Mouse (Mus musculus): ENCODE results near the gene Skap1. TPM values are rescaled to one million over a fixed set of nuclear protein-coding genes. Genes with fewer than 3 reads are reported as not detected.
A peak's percentile ranks its signal among the peaks of the same experiment; 100 is the strongest.

Gene Skap1
- total RNA-seq, 2 experiments from 2014 or later, result 0.46 TPM; not detected in 1

DNA sequence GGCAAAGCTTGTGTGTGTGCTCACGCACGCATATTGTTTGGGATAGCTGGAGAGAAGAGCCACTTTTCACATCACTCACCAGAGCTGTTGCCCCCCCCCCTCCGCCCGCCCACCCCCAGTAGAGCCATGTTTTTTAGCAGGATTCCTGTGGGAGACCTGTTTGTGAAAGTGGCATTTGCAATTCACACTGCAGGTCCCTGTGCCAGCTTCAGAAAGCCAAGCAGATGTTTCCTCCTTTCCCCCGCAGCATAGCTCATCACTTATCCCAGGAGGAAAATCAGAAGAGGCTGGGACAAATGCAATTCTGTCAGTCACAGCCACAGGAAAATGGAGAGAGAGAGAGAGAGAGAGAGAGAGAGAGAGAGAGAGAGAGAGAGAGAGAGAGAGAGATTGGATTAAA, 155.2 kb downstream of the Skap1 start:
- no peak for ATAC-seq (replicated peaks; ENCODE audit: poor library complexity)

DNA sequence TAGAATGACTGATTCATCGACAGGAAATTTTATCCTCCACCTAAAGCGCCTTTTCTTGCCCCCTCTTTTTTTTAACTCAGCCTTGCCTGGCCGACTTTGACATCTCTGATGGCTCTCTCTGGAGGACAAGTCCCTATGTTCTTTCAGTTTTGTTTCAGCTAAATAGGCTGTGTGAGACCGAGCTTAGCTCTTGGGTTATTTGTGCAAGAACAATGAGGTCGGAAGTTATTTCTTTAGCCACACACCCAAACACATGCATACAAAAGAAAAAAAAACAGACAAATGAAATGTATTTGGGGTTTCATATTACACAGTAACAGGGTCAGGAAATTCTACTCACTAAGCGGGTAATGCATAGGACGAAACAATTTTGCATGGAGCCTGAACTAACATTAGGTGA, 155.6 kb downstream of the Skap1 start:
- no peak for ATAC-seq (replicated peaks; ENCODE audit: poor library complexity)

DNA sequence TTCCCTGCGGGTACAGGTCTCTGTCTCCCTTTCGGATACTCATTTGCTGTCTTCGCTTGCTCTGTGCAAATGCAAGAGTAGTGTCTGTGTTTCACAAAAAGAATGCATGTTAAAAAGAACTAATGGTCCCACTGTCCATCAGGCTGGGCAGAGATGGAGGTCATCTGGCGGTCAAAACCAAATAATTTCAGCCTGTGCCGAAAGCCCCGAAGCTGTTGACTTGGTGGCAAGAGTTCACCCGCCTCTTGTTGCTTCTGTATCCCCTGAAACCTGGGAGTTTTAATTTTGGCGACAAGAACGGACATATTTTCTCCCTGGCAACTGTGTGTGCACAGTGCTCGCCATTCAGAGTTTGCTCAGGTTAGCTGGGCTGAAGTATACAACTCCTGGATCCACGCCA, 156.3 kb downstream of the Skap1 start:
- ATAC-seq (replicated peaks; ENCODE audit: poor library complexity), result no peak

DNA sequence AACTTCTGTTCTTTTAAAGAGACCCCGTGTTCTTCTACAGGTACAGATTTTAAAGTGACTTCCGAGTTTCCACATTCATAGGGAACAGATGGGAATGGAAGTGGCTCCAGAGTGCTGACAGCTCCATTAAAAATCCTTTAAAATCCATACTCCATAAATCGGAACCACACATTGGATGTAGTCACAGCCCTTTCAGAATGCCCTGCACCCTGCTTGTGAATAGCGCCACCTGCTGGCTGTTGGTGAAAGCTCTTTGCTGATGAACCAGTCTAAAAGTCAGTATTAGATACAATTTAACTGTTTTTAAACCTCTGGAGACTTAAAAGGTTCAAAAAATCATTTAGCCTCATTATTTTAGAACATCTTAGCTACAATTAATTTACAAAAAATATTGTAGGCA, 156.8 kb downstream of the Skap1 start:
- 0 out of 2 replicates have a peak, but pooled peaks have one; percentile 42 for ATAC-seq (replicated peaks; ENCODE audit: poor library complexity)

DNA sequence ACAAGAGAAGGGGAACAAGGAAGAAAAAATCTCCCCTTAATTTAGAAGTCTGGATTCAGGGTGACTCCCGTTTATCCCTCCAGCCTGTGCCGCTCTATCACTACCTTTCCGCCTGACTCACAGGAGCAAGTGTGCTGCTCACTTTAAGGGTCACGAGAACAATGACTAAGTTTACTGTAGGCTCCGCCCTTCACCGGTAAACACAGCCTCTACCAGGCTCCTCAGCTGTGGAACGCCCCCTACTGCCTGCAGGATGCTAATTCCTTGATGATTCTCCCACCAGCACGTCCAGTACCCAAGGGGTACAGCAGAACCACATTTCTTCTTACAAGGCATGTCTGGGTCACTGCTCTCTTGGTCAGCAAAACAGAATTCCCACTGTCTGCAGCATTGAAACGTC, 158.4 kb downstream of the Skap1 start:
- peak; percentile 76 for ATAC-seq (replicated peaks; ENCODE audit: poor library complexity)

DNA sequence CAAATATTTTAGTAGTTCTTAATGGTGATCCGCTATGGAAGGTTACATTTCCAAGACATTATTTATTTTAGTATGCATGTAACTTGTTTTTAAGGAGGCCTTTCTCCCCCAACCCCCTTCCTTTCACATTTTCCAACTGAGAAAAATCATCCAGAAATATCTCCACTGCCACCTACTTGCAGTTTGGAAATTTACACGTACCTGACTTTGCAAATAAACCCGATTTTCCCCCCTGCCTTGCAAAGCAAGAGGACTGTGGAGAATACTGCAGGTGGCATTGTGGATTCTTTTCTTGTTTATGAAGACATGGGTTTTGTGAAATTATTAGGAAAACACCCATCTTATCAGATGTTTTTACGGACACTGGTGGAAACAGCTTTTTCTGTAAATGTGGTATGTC, 160.0 kb downstream of the Skap1 start:
- ATAC-seq (replicated peaks; ENCODE audit: poor library complexity), result no peak

DNA sequence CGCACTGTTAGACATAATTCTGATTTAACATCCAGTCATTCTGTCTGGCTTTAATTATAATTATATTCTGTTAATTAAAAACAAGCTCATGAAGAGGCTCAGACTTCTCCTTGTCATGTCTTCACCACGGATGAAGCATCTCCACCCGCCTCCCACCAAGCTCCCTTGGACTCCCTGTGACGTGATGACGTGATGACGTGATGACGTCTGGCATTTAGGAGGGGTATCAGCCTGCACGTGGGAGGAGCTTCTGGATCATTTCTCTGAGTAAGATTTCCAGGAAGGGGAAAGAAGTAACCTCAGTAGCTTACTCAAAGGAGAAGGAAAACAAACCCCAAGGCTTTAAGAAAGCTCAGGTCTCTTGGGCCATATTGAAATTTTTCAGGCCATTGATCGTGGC, 165.4 kb downstream of the Skap1 start:
- no peak for ATAC-seq (replicated peaks; ENCODE audit: poor library complexity)

DNA sequence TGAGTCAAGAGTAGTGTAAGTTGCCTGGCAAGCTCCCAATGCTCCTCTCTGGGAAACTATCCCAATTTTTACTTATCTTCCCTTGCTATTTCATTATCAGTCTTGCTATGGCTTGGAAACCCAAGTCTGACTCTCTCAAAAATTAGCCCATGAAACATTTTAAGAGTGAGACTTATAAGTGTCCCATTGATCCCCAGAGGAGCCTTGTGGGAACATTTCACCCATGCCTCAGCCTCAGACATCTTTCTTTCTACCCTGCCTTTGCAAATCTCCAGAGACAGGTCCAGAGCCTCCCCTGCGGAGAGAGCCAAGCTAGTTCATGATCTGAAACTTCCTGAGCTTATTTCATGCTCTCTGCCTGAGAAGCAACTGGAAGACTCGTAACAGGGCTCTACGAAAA, 167.1 kb downstream of the Skap1 start:
- ATAC-seq (replicated peaks; ENCODE audit: poor library complexity), result no peak

DNA sequence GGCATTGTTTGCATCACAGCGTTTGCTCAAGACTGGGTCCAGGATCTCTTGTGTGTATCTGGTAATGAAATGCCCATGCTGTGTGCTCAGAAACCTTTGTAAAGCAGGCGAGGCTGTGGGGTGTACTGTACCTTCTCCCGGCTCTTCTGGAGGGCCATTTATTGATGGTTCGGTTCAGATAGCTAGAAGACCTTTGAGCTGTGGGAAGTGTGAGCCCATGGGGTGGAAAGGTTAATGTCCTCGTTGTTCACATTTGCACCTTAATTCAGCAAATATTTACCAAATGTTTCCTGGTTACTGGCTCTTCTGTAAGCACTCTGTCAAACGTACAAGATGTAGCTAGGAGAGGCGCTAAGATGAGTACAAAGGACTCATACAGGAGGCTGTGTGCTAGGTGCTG, 173.5 kb downstream of the Skap1 start:
- no peak for ATAC-seq (replicated peaks; ENCODE audit: poor library complexity)

DNA sequence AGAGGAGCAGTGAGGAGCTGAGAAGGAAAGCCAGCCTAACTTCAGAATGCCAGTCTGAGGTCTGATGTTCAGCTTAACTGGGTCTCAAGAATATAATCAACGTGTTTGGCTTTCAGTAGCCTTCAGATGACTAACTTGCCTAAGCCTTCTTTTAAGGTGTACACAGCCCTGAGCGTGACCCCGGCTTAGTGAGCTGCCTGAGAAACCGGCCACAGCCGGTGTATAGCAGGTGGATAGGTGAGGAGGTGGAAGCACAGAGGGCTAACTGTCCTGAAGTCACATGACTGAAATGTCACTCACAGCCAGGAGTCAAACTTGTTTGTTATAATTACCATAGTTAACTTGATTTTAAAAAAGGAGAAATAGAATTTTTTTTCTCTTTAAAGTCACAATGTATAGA, 175.4 kb downstream of the Skap1 start:
- no peak for ATAC-seq (replicated peaks; ENCODE audit: poor library complexity)

DNA sequence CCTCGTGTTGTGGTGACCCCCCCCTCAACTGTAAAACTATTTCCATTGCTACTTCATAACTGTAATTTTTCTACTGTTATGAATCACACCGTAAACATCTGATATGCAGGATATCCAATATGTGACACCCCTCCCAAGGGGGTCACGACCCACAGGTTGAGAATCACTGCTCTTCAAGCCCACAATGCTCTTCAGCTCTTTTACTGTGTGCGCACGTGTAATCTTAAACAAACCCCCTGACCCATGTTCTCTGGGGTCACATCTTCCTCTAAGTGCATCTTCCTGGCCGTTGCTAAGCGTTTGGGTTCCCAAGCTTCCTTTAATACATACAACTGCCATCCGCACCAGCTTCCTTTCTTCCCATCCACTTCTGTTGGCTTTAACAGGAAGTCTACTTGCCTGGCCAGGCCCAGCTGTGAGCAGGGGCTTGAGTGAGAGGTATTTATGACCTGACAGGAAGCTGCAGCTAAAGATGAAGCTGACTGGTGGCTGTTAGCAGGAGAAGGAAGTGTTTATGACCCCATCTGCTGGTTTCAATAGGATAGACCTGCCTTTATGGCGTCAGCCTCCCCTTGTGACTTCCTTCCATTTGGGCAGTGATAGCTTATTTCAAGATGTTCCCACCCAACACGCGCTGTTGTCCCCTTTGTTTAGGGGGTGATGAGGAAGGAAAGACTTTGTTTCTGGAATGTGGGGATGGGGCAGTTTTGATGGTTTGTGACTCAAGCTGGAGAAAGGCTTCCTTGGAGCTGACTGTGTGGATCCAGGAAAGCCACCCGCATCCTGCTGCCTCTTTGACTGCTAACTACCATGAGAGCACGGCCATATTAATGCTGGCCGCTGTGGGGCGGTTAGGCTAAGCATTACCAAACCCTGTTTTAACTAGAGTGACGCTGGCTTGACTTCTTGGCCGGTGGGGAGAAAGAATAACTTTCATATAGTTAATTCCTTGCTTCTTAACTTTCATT, 178.1 kb downstream of the Skap1 start:
- ATAC-seq (replicated peaks; ENCODE audit: poor library complexity), result peak; percentile 82

DNA sequence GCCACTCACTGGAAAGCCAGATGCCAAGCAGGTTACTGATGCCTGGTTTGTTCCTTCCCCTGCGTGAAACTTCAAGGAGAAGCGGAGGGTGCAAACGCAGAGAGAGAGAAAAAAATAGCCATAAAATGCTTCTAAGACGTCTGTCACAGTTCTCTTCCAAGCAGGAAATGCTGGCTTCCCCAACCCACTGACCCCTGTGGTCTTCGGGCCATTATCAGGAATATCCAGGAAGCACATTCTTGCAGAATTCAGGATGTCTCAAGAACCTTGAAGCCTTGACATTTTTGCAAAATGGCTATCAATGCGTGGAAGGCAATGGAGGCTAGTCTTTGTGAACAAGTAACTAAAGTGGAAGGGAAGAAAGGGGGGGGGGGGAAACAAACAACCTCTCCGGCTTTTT, 180.6 kb downstream of the Skap1 start:
- no peak for ATAC-seq (replicated peaks; ENCODE audit: poor library complexity)

DNA sequence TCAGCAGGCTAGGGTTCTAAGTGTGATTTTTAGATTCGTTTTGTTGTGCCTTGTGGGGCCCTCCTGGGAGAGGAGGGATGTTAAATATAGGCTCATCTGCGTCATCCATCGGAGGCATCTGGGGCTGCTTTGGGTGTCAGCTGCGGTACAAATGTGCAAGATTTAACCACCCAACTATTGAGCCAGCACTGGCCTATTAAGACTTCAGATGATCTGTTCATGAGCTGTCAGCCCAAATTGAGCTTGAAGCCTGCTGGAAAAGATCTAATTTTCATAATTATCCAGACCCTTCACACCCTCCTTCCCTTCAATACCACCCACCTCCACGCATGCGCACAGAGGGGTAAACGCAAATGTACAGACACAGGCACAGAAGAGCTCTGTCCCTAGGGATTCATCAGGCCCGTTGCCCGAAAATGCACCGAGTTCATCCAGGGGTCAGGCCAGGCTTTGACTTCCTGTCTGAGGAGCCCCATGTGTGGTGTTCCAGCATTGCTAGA, 181.2 kb downstream of the Skap1 start:
- no peak for ATAC-seq (replicated peaks; ENCODE audit: poor library complexity)

DNA sequence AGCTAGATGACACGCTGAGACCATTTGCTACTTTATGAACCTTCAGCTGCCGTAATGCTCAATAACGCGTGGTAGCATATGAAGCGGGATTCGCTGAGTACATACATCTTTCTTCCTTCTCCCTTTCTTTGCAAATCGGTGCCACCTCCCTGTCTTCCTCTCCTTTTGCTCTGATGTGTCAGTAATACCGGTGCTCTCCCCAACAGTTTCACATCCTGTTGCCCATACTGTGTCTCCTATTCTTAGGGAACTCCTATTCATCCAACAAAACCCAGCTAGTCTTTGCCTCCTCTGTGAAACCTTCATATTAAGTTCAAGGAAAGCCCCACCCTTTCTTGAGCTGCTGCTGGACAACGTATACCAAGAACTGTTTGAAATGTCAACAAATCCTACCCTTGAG, 187.5 kb downstream of the Skap1 start:
- no peak for ATAC-seq (replicated peaks; ENCODE audit: poor library complexity)

DNA sequence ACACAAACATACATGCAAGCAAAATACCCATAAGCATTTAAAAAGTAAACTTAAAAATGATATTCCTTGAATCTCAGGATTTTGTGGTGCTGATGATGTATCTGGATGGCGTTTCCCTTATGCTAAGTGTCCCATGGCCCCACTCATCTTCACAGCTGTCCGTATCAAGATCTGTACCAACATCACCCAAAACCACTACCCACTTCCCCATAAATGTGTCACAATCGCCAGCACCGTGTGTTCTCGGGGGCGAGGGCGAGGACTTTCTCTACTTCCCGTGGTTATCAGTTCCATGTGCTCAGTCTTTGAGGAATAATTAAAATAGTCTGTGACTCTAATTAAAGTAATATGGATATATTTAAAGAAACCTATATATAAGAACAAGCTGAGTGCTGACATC, 189.5 kb downstream of the Skap1 start:
- peak; percentile 94 for ATAC-seq (replicated peaks; ENCODE audit: poor library complexity)

DNA sequence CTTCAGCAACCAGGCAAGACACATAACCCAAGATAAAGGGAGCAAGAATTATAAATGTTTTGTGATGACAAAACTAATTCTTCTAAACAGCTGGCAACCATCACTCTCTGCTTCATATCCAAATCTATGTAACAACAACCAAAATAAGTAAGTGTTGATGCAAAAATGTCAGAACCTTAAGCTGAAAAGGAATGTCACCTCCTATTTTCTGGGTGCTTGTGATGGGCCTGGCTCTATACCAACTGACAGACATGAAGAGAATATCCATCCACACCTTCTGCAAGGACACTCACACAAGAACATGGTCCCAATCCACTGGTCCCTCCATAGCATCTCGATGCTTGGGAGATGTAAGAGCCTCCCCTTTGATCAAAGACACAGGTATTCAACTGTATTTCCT, 194.0 kb downstream of the Skap1 start:
- ATAC-seq (replicated peaks; ENCODE audit: poor library complexity), result no peak

DNA sequence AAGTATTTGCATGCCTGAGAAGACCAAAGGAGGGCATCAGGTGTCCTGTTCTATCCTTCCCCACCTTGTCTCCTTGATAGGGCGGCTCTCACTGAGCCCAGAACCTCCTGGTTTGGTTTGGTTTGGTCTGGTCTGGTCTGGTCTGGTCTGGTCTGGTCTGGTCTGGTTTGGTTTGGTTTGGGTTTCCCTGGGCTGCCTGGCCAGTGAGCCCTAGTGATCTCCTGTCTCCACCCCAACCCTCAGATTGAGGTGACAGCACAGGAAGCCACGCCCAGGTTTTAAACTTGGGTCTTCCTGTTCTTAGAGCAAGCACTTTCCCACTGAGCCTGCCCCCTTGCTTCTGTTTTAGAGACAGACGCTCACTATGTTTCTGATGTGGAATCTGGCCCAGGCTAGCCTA, 202.5 kb downstream of the Skap1 start:
- ATAC-seq (replicated peaks; ENCODE audit: poor library complexity), result peak; percentile 65

DNA sequence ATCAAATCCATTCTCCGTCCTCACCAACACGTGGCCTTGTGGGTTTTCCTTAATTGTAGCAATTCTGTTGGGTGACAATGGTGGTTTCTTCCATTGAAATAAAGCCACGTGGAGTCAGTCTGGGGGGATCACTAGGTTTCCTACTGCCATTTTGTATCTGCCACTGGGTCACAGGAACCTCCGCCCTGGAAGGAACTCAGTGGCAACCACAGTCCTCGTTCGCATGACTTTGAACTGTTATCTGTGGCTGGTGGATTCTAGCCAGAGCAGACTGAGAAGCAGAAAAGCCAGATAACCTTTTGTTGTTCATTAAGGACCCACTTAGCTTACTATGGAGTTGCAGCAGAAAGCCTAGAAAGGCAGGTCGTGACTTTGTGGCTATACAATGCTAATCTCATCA, 204.0 kb downstream of the Skap1 start:
- peak; percentile 64 for ATAC-seq (replicated peaks; ENCODE audit: poor library complexity)

DNA sequence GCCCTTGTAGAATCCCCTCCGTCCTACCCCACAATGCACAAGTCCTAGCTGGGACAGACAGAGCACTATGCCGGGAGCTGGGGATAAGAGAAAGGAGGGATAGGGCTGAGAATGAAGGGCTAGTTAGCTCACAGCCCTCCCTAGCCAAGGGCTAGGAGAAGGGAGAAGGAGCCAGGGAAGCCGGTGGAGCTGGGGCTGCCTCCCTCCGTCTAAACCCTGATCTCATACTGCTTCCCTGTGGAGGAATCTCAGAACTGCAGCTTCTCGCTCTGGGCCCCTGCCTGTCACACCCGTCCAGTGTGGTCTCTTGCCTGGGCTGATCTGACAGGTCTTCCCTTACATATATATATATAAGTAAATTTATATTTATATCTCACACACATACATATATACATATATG, 209.4 kb downstream of the Skap1 start:
- peak; percentile 76 for ATAC-seq (replicated peaks; ENCODE audit: poor library complexity)

DNA sequence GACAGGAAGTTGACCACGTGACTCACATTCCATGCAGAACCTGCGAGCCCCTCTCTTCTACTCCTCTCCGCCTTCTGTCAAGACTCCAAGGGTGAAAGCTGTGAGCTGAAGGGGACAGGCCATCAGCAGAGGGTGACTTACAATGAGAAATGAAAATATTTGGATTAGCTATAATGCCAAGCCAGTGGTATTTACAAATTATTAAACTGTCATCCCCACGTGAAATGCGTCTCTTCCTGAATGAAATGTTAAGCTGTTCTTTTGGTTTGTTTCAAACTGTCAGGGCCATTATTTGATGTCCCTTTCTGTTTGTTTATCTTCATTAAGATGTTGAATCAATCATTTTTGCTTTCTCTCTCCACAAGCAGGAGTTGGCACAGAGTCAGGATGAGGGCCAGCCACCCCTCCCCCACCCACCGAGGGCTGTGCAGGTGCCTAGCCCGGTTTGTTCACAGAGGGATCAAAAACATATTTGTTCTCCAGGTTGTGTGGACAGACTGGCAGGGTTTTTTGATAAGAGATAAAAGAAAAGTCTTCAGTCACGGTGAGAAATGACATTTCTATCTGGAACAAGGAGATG, 210.5 kb downstream of the Skap1 start:
- no peak for ATAC-seq (replicated peaks; ENCODE audit: poor library complexity)

DNA sequence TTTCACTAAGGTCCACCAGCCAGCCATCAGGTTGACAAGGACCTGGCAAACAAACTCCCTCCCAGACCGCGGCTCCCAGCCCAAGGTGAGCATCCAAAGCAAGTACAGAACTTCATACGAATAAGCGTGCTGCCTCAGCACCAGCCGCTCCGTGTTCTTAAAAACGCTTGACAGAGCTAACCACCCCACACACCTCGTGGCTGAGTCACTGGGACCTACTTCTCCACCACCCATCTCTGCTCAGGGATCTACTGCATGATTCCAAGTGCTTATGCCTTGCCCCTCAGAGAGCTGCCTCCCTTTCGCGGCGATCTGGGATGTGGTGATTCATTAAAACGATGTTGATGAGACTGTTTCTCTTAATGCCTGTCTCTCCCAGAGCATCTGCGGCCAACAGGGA, 213.6 kb downstream of the Skap1 start:
- ATAC-seq (replicated peaks; ENCODE audit: poor library complexity), result no peak

DNA sequence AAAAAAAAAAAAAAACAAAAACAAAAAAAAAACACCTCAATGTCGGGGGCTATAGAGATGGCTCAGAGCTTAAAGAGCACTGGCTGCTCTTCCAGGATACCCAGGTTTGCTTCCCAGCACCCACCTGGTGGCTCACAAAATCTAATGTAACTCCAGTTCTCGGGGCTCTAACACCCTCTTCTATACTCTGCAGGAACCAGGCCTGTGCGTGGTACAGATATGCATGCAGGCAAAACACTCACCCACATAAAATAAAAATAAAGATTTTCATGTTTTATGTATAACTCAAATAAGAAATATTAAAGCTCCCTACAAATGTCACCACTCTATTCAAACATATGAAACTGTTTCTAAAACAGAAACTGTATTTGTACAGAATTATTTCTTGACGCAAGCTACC, 214.6 kb downstream of the Skap1 start:
- no peak for ATAC-seq (replicated peaks; ENCODE audit: poor library complexity)

Measured in megakaryocyte progenitor cell, adult 5-6 weeks (primary cell).